Mouse (Mus musculus) forebrain, postnatal 0 days (tissue): ENCODE results near the gene Emx2. TPM values are rescaled to one million over a fixed set of nuclear protein-coding genes. Genes with fewer than 3 reads are reported as not detected.

ENCODE experiments used
- ATAC-seq: fragments of 200-750 bp; cut with Nextera tagmentation; 2 replicates; pipeline ENCODE4 v1.8.0; 2017; ENCODE audit warnings: mild to moderate bottlenecking, moderate library complexity
- DNase-seq: peaks from one replicate; pipeline ENCODE4 v3.0.0-alpha.2; 2015
- H3K27ac ChIP-seq: fragments of 300-500 bp; sonication (generic); 2 replicates; pipeline ENCODE4 v1.5.1; 2014; ENCODE audit warnings: low read depth, mild to moderate bottlenecking, antibody characterized with exemption, low read length, moderate library complexity, mixed read lengths
- H3K27me3 ChIP-seq: fragments of 300-500 bp; sonication (generic); 2 replicates; pipeline ENCODE4 v1.6.1; 2014; ENCODE audit warnings: mild to moderate bottlenecking, low read length, mixed read lengths; ENCODE audit not compliant: insufficient read depth
- H3K36me3 ChIP-seq: fragments of 300-500 bp; sonication (generic); 2 replicates; pipeline ENCODE4 v1.6.1; 2014; ENCODE audit warnings: mild to moderate bottlenecking, moderate library complexity; ENCODE audit not compliant: insufficient read depth
- H3K4me1 ChIP-seq: fragments of 300-500 bp; sonication (generic); 2 replicates; pipeline ENCODE4 v1.6.1; 2014; ENCODE audit warnings: antibody characterized with exemption; ENCODE audit not compliant: insufficient read depth
- H3K4me2 ChIP-seq: fragments of 300-500 bp; sonication (generic); 2 replicates; pipeline ENCODE4 v1.6.1; 2014; ENCODE audit warnings: low read depth, mild to moderate bottlenecking, moderate library complexity
- H3K4me3 ChIP-seq: fragments of 300-500 bp; sonication (generic); 2 replicates; pipeline ENCODE4 v1.5.1; 2014; ENCODE audit warnings: low read depth, low read length, mixed read lengths
- H3K9ac ChIP-seq: fragments of 300-500 bp; sonication (generic); 2 replicates; pipeline ENCODE4 v1.6.1; 2014; ENCODE audit warnings: mild to moderate bottlenecking
- H3K9me3 ChIP-seq: fragments of 300-500 bp; sonication (generic); 2 replicates; pipeline ENCODE4 v1.6.1; 2016; ENCODE audit warnings: low read length
- CTCF ChIP-seq: sonication (generic); IDR thresholded peaks from 2 replicates; pipeline ENCODE4 v1.5.1; 2016; ENCODE audit warnings: antibody characterized with exemption, control low read depth, low read depth
- WGBS: fragments of 180-500 bp; shearing (Covaris S2); extraction: QIAGEN DNeasy Blood & Tissue Kit; methylation state at CpG from one replicate; pipeline ENCODE4 v1.1.7; 2014; 5-methylcytosine and 5-hydroxymethylcytosine counted together
- polyA plus RNA-seq: library from polyadenylated mRNA; unstranded; fragments of >200 nt; fragmentation: Nextera tagmentation; extraction: Ambion mirVana; gene quantifications from 2 replicates; pipeline ENCODE4 v1.2.1, GENCODE M21; 2015
- total RNA-seq: library from RNA; depleted of rRNA; stranded (reverse); fragments of >200 nt; gene quantifications from 2 replicates; pipeline ENCODE4 v1.2.3, GENCODE M21; 2014; rRNA removed

Gene Emx2
- total and polyA plus RNA-seq, 2 experiments from 2014 or later, result 6.0 to 11.2 TPM

- Histone ChIP-seq H3K27ac (no peak overlapping the region), H3K9ac (no peak overlapping the region), H3K9me3 (no peaks in the 10 kb centered on the region), H3K4me3 (no peak overlapping the region), H3K27me3 (peaks cover 39% of the 10 kb centered on the region), H3K4me2 (no peak overlapping the region), H3K4me1 (peaks cover 7% of the 10 kb centered on the region; the same call in 1 of the 2 replicates), H3K36me3 (no peaks in the 10 kb centered on the region)
- no peak for TF ChIP-seq CTCF
- ATAC-seq, result no peak
- 97% methylated on average over 2 of the region's 2 CpGs for WGBS
- no peak for DNase-seq
These were observed 14.7 kb downstream of the Emx2 start for GRCm38 (mm10) chr19:59472844-59473243.

- Histone ChIP-seq H3K27ac (no peak overlapping the region), H3K4me1 (no peaks in the 10 kb centered on the region), H3K36me3 (no peaks in the 10 kb centered on the region), H3K4me2 (no peak overlapping the region), H3K4me3 (no peak overlapping the region), H3K27me3 (no peaks in the 10 kb centered on the region), H3K9me3 (no peaks in the 10 kb centered on the region), H3K9ac (no peak overlapping the region)
- ATAC-seq (no peak), DNase-seq (no peak)
- TF ChIP-seq CTCF, result no peak
- WGBS, result 89% methylated on average over 3 of the region's 3 CpGs
These were observed 21.7 kb downstream of the Emx2 start for GRCm38 (mm10) chr19:59479912-59480311.

GRCm38 (mm10) chr19:59480563-59480962, 22.4 kb downstream of the Emx2 start:
- Histone ChIP-seq H3K27ac (no peak overlapping the region), H3K4me2 (no peak overlapping the region), H3K4me3 (no peak overlapping the region), H3K4me1 (no peaks in the 10 kb centered on the region), H3K9me3 (no peaks in the 10 kb centered on the region), H3K36me3 (no peaks in the 10 kb centered on the region), H3K9ac (no peak overlapping the region), H3K27me3 (no peaks in the 10 kb centered on the region)
- DNase-seq (no peak), ATAC-seq (no peak)
- TF ChIP-seq CTCF, result no peak
- WGBS, result 96% methylated on average over 3 of the region's 3 CpGs

- no peak for DNase-seq
- Histone ChIP-seq H3K27me3 (no peaks in the 10 kb centered on the region), H3K4me3 (no peak overlapping the region), H3K4me1 (no peaks in the 10 kb centered on the region), H3K4me2 (no peak overlapping the region), H3K9ac (no peak overlapping the region), H3K9me3 (no peaks in the 10 kb centered on the region), H3K27ac (no peak overlapping the region), H3K36me3 (no peaks in the 10 kb centered on the region)
- WGBS, result 76% methylated on average over 1 of the region's 1 CpGs
- TF ChIP-seq CTCF, result no peak
- ATAC-seq, result peak; percentile 90
These were observed 34.1 kb downstream of the Emx2 start for GRCm38 (mm10) chr19:59492258-59492657.

- WGBS, result 64% methylated on average over 4 of the region's 4 CpGs
- ATAC-seq, result no peak
- Histone ChIP-seq H3K27me3 (no peaks in the 10 kb centered on the region), H3K9ac (no peak overlapping the region), H3K4me3 (no peak overlapping the region), H3K36me3 (no peaks in the 10 kb centered on the region), H3K4me1 (no peaks in the 10 kb centered on the region), H3K9me3 (no peaks in the 10 kb centered on the region), H3K4me2 (no peak overlapping the region), H3K27ac (no peak overlapping the region)
- no peak for DNase-seq
- no peak for TF ChIP-seq CTCF
These were observed 38.7 kb downstream of the Emx2 start for GRCm38 (mm10) chr19:59496832-59497231.

GRCm38 (mm10) chr19:59508896-59509295, 50.7 kb downstream of the Emx2 start:
- no peak overlapping the region for H3K4me3 ChIP-seq
- H3K4me2 ChIP-seq, result no peak overlapping the region
- no peak for TF ChIP-seq CTCF
- H3K27ac ChIP-seq, result no peak overlapping the region
- H3K4me1 ChIP-seq, result no peaks in the 10 kb centered on the region
- WGBS, result 94% methylated on average over 2 of the region's 2 CpGs
- H3K9ac ChIP-seq, result no peak overlapping the region
- H3K27me3 ChIP-seq, result no peaks in the 10 kb centered on the region
- H3K9me3 ChIP-seq, result no peaks in the 10 kb centered on the region
- H3K36me3 ChIP-seq, result no peaks in the 10 kb centered on the region
- DNase-seq (no peak), ATAC-seq (no peak)

- Histone ChIP-seq H3K9me3 (no peaks in the 10 kb centered on the region), H3K36me3 (no peaks in the 10 kb centered on the region), H3K27me3 (no peaks in the 10 kb centered on the region), H3K4me3 (no peak overlapping the region), H3K4me1 (no peaks in the 10 kb centered on the region), H3K9ac (no peak overlapping the region), H3K4me2 (no peak overlapping the region), H3K27ac (no peak overlapping the region)
- TF ChIP-seq CTCF, result no peak
- ATAC-seq (no peak), DNase-seq (no peak)
- WGBS, result 91% methylated on average over 3 of the region's 3 CpGs
These were observed 55.0 kb downstream of the Emx2 start for GRCm38 (mm10) chr19:59513181-59513580.

Other genes with a start within 250 kb of the Emx2 start
- gene Kcnk18, start 239.2 kb upstream of the Emx2 start, total RNA-seq, result 0.08 TPM in 1 of 2 replicates, not detected in the other
- 0.08 TPM in 1 of 2 replicates, not detected in the other for gene Kcnk18, start 239.2 kb upstream of the Emx2 start, polyA plus RNA-seq
- 7.8 and 9.3 TPM in 2 replicates for gene Slc18a2, start 197.5 kb upstream of the Emx2 start, total RNA-seq
- 7.7 and 15.0 TPM in 2 replicates for gene Slc18a2, start 197.5 kb upstream of the Emx2 start, polyA plus RNA-seq
- gene Rps12-ps3, start 136.1 kb upstream of the Emx2 start, total RNA-seq, result 79.8 and 91.9 TPM in 2 replicates
- gene Rps12-ps3, start 136.1 kb upstream of the Emx2 start, polyA plus RNA-seq, result 3.6 and 6.9 TPM in 2 replicates
- gene Pdzd8, start 112.6 kb upstream of the Emx2 start, total RNA-seq, result 40.5 and 47.6 TPM in 2 replicates
- 6.5 and 8.7 TPM in 2 replicates for gene Pdzd8, start 112.6 kb upstream of the Emx2 start, polyA plus RNA-seq